Mouse (Mus musculus): ENCODE measurements at regions not wholly inside any gene's neighbourhood (a gene's known extent, or its start where the extent isn't known, plus 50 kb on each side); places are given as distances from the start of the nearest gene placed in this dataset.

- TF ChIP-seq CTCF (conservative IDR thresholded peaks at IDR 0.05; ENCODE audit: insufficient read depth, insufficient read length, low read depth, low read length) (no peak), POLR2A (IDR thresholded peaks at IDR 0.05; ENCODE audit: low read depth, low read length) (no peak)
Measured at GRCm38 (mm10) chr9:41438141-41438540, 276.6 kb upstream of the Ubash3b start.
